Mouse (Mus musculus): ENCODE measurements at regions not wholly inside any gene's neighbourhood (a gene's known extent, or its start where the extent isn't known, plus 50 kb on each side); places are given as distances from the start of the nearest gene placed in this dataset.

DNA sequence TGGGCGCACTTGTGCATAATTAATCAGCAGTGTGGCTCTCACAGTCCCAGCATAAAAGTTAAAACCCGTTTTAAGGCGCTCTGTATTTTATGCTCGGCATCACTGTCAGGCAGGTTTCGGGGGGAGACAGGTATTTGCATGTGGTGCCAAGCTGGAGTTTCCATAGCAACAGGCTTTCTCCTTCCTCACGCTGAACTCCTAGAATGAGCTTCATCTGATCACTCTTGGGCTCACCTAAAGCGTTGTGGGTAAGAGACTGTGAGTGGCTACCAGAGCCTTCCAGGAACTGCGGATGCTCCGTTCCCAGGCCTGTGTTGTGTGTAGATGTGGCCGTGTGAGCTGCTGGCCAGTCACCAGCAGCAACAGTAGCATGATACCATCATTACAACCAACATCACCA is 161.5 kb downstream of the Ajap1 start:
- DNase-seq, result no peak

GRCm38 (mm10) chr4:153320602-153321001 is 162.0 kb downstream of the Ajap1 start:
- DNase-seq, result no peak

DNA sequence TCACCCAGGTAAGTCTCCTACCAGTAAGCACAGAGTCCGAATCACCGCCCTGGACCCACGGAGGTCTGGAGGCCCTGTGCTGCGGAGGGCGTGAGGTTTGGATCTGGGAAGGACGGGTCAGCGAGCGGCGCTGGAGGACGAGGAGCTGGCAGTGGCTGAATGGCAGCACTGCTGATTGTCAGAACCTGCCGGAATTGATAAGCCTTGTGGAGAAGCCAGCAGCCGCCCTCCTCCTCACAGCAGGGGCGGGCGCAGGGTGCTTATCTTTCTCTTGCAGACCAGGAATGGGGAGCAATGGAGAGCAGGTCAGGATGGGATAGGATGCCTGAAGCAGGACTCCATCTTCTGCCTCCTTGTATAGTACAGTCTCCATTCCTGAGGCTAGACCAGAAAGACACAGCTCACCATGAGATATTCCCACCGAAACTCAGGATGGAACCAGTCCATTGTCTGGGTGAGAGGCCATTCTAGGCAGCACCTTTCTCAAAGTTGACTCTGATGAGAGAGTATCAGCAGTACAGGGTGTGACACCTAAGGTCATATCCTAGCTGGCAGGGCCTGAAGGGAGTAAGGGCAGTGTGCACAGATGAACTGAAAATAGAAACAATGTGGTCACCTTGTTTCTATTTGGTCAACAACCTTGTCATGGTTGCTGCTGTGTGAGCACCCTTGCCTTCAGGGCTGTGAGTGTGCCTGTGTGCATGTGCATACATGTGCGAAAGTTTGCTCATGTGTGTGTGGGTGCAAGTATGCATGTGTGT is 165.5 kb downstream of the Ajap1 start:
- DNase-seq, result no peak

GRCm38 (mm10) chr4:153316519-153316918 is 166.1 kb downstream of the Ajap1 start:
- no peak for DNase-seq

GRCm38 (mm10) chr4:153313961-153314360 is 168.7 kb downstream of the Ajap1 start:
- no peak for DNase-seq

GRCm38 (mm10) chr4:153311574-153311973 is 171.0 kb downstream of the Ajap1 start:
- DNase-seq, result no peak

- peak; percentile 6 for DNase-seq
These were observed 172.0 kb downstream of the Ajap1 start for GRCm38 (mm10) chr4:153310641-153311040.

DNA sequence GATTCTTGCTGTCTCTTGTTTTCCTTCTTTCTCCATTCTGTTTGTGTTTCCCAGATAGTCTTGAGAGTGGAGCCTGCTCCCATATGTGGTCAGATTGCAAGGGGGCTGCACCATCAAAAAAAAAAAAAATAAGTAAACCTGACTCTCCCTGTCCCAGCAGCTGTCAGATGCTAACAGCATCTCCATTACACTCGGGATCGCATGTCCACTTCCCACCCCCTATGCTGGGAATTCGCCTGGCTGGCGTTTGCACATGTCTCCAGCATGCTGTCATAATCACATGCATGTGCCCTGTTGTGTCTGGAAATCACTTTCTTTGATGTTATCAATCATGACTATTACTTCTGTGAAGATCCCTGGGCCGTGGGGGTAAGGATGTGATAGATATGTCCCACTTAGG is 179.1 kb downstream of the Ajap1 start:
- no peak for DNase-seq

DNA sequence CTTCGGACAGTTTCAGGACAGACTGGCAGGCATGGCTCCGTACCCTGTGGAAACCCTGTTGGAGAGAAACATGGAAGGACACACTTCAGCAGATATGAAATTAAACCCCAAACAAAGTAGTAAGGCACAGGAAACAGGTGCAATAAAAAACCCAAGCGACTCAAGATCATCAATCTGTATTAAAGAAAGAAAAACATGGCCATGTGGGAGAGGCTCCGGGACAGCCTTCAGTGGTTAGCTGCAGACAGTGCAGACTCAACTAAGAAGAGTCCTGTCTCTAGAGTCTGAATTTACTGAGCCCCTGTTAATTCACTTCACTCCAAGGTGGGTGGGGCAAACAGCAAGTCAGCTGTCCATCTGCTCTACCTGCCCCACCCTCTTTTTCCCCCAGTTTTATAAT is 179.8 kb downstream of the Ajap1 start:
- no peak for DNase-seq

GRCm38 (mm10) chr4:153298277-153298676 is 184.3 kb downstream of the Ajap1 start:
- no peak for DNase-seq

GRCm38 (mm10) chr4:153294828-153295227 is 187.8 kb downstream of the Ajap1 start:
- no peak for DNase-seq

GRCm38 (mm10) chr4:153293137-153293536 is 189.5 kb downstream of the Ajap1 start:
- no peak for DNase-seq

DNA sequence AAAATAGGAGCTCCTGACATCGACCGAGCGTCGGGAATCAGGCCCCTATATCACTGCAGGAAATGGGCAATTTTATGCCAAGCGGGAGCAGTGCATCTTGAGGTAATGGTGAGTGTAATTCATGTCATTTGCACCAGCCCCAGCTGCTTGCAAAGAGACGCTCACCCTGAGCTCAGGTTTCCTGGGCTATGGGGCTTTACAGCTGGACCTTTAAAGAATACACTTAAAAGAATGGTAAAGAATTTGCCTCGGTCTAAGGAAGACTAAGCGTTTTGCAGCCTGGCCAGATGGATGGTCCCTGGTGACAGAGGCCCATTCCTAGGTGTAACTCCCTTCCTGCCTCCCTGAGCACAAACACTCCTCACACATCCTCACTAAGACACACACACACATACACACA is 194.2 kb downstream of the Ajap1 start:
- no peak for DNase-seq

DNA sequence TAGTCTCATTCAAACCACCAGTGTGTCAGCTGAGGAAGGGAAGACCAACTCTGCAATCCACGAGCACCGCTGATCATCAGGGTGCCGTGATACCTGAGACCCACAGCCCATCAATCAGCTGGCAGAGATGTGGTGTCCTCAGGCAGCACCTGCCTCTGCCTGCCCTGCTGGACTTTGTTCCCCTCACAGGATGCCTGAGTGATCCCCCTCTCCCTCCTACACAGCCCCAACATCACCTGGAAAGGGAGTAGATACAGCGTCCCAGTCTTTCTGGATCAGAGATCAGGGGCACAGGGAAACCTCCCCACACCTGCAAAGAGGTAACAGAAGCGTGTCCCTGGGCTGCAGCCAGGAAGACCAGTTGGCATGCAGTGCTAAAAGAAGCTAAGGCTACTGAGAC is 198.4 kb downstream of the Ajap1 start:
- DNase-seq, result no peak

DNA sequence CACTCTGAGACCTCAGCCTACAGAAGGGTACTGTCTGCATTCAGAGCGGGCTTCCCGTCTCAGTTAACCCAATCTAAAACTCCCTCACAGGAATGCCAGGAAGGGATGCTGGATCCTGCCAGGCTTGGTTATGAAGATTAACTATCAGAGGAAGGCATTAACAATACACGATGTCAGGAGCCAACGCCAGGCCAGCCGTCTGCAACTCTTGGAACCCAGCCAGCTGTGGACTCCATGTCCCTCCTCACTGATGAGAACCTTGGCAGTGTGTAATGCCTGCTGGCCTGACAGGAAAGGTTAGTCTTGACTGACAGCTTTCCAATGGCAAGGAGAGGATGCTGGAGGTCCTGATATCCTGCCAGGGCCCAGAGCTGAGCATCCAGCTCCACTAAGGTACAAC is 206.0 kb downstream of the Ajap1 start:
- no peak for DNase-seq

GRCm38 (mm10) chr4:153271376-153271775 is 211.2 kb downstream of the Ajap1 start:
- DNase-seq, result no peak

- no peak for DNase-seq
These were observed 219.3 kb downstream of the Ajap1 start for GRCm38 (mm10) chr4:153263216-153263805.

GRCm38 (mm10) chr4:153260941-153261557 is 221.6 kb downstream of the Ajap1 start:
- no peak for DNase-seq

DNA sequence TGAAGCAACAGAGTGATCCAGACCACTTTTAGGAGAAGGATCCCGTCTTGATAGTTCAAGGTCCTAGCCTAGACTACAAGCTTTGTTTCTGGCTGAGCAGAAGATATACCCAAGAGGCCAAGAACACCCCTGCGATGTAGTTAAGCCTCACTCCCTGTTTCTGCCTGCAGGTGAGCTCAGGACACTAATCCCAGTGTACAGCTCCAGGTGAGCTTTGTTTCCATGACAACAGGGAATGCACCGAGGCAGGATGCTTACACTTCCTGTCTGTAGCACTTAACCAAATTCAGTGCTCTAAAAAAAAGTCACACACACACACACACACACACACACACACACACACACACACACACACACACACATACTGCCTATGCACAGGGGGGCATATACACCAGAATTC is 230.7 kb downstream of the Ajap1 start:
- no peak for DNase-seq

DNA sequence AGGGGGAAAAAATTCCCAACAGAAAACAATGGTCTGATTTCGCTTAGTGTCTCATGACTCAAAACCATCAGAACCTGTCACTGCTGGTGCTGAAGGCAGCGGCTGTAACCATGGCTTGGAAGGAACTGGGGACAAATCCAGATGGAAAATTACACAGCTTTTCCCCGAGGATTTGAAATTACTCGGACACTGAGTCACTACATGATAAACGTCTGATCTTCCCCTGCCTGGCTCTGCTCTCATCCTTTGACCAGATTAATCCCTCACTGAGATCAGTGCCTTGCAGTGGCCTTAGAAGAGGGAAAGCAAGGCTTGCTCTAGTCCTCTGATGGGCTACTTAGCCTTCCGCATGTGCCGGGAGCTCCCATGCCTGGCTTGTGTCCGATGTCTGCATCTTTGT is 231.3 kb downstream of the Ajap1 start:
- no peak for DNase-seq

GRCm38 (mm10) chr4:153236680-153237079 is 245.9 kb downstream of the Ajap1 start:
- DNase-seq, result no peak

GRCm38 (mm10) chr4:153233762-153234161 is 248.8 kb downstream of the Ajap1 start:
- DNase-seq, result no peak

DNA sequence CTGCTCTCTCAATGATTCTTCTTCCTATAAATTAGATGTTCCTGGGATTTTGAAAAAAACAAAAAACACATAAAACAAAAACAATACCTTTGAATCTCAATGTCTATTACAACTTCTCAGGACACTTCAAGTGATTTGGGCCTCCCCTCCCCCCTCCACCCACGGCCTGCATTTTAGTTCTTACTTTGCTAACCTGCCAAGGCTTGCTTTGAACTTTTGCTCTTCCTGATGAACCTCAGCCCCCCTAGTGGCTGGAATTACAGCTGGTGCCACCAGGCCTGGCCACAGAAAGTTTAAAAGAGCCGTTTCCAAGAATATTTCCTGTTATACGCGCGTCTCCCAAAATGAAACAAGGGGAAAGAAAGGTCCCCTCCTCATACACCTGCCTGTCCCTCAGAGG is 253.4 kb downstream of the Ajap1 start:
- no peak for DNase-seq

Measured in adrenal gland, postnatal 14 days (tissue).